Mouse (Mus musculus) kidney, adult 2 months (tissue): ENCODE measurements at regions not wholly inside any gene's neighbourhood (a gene's known extent, or its start where the extent isn't known, plus 50 kb on each side); places are given as distances from the start of the nearest gene placed in this dataset.

Experiments
- CTCF ChIP-seq: fragments of 200-500 bp; conservative IDR thresholded peaks from 2 replicates; pipeline ENCODE4 v1.5.1; 2011; ENCODE audit warnings: low read depth, mild to moderate bottlenecking, control low read depth, low read length, moderate library complexity, mixed read lengths; ENCODE audit not compliant: insufficient read depth, insufficient read length
- POLR2A ChIP-seq: fragments of 200-500 bp; IDR thresholded peaks from one replicate; pipeline ENCODE4 v1.6.1; 2011; ENCODE audit warnings: low read depth, low read length, control low read depth

GRCm38 (mm10) chr3:140230712-140231111 lies 981.4 kb downstream of the Pdha2 start:
- TF ChIP-seq POLR2A (no peak), CTCF (no peak)
